30 mouse cellular contexts compared by ENCODE assay signal in the genomic region with DNA sequence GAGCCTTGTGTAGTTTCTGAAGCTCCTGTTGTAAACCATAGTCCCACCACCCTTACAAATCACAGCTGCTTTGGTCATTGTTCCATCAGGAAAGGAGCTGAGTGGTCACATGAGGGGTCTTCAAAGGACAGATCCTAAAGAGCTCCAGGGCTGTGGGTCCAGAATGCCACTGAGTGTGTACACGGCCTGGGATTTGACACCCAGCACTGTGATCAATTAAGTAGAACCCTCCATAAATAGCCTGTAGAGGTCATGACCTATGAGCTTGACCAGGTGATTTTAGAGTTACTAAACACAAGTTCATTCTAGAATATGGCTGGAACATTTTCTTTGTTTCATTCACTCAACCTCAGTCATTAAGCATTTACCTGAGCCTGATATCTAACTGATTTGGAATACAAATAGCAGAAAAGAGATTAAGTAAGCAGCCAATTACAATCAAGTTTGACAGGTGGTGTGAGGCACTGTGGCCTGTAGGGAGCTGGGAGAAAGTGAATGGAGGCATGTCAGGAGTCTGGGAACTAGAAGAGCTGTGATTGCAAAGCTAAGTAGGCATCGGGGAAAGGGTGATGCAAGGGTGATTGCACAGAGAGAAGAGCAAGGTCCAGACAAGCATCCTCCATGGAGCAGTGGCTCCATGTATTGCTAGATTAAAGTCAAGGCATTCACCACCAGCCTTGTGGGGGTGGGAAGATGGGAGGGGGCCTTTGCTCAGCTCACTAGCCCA. TPM values are rescaled to one million over a fixed set of nuclear protein-coding genes. Genes with fewer than 3 reads are reported as not detected.
DNase-seq lines count a peak whose midpoint lies in the region; ATAC-seq and TF ChIP-seq lines count a peak whose summit lies in the region.
"Had no signal": no experiment of that assay in that cellular context is flagged by ENCODE, and none has a peak within 500 bp of the region (broad histone marks: within the 10 kb centered on the region; RNA-seq: fewer than 3 reads in every experiment).

No protein-coding gene starts in this region.

- WGBS in midbrain, embryonic 11.5 days: 67% methylated on average over 2 of the region's 2 CpGs
- 79% methylated on average over 2 of the region's 2 CpGs for WGBS in midbrain, embryonic 10.5 days
- 38% methylated on average over 2 of the region's 2 CpGs for WGBS in intestine, embryonic 16.5 days
- WGBS in liver, postnatal 0 days (ENCODE audit: insufficient replicate concordance): 53% methylated on average over 2 of the region's 2 CpGs
- 53% methylated on average over 2 of the region's 2 CpGs for WGBS in stomach, embryonic 16.5 days

- no peak for TF ChIP-seq CTCF in liver, postnatal 0 days (IDR thresholded peaks at IDR 0.05; ENCODE audit: low read depth)

- peak; percentile 72 for DNase-seq in midbrain, embryonic 11.5 days (ENCODE audit: low spot score, missing footprints)
- DNase-seq in midbrain, embryonic 10.5 days (ENCODE audit: low spot score): no peak
- DNase-seq in liver, postnatal 0 days: no peak
- DNase-seq in adrenal gland, postnatal 25 days: no peak
- no peak for DNase-seq in spleen, postnatal 14 days (ENCODE audit: low spot score in 2 of 2)
- DNase-seq: adrenal gland, adult 8-10 months; cerebellum, adult 18-20 months; cerebellum, postnatal 14 days; heart, postnatal 14 days; kidney, adult 9 months; kidney, postnatal 14 days; liver, embryonic 13.5 days; thymus, adult 18-20 months; thymus, postnatal 4 days had no signal

- no peaks in the 10 kb centered on the region for H3K4me1 ChIP-seq in midbrain, embryonic 11.5 days (ENCODE audit: control insufficient read depth, insufficient read depth, low read length)
- H3K4me1 ChIP-seq in midbrain, embryonic 10.5 days: no peaks in the 10 kb centered on the region
- peaks cover 6% of the 10 kb centered on the region; the same call in 1 of the 2 replicates for H3K4me1 ChIP-seq in intestine, embryonic 16.5 days (ENCODE audit: control insufficient read depth, insufficient read depth, low read length)
- H3K4me1 ChIP-seq in liver, postnatal 0 days (ENCODE audit: insufficient read depth): peaks cover 12% of the 10 kb centered on the region; the same call in 1 of the 2 replicates
- H3K4me1 ChIP-seq in stomach, embryonic 16.5 days (ENCODE audit: control insufficient read depth, insufficient read depth, low read length): peaks cover 3% of the 10 kb centered on the region; the same call in 1 of the 2 replicates
- H3K4me1 ChIP-seq: hindbrain, embryonic 13.5 days; limb, embryonic 10.5 days had no signal

- TF ChIP-seq EP300 in liver, postnatal 0 days (IDR thresholded peaks at IDR 0.05; ENCODE audit: low read depth): no peak

- H3K36me3 ChIP-seq in midbrain, embryonic 11.5 days (ENCODE audit: control insufficient read depth, insufficient read depth, low read length): peaks cover 10% of the 10 kb centered on the region
- H3K36me3 ChIP-seq in midbrain, embryonic 10.5 days: peaks cover 46% of the 10 kb centered on the region
- H3K36me3 ChIP-seq in intestine, embryonic 16.5 days (ENCODE audit: control insufficient read depth, insufficient read depth, low read length): peaks cover 17% of the 10 kb centered on the region; the same call in 1 of the 2 replicates
- peaks cover 22% of the 10 kb centered on the region for H3K36me3 ChIP-seq in liver, postnatal 0 days (replicated peaks; ENCODE audit: insufficient read depth, low read length)
- peaks cover 3% of the 10 kb centered on the region; the same call in 1 of the 2 replicates for H3K36me3 ChIP-seq in stomach, embryonic 16.5 days (ENCODE audit: control insufficient read depth, insufficient read depth, low read length)

- H3K4me3 ChIP-seq in midbrain, embryonic 11.5 days (ENCODE audit: low read depth, low read length): no peak overlapping the region
- no peak overlapping the region for H3K4me3 ChIP-seq in midbrain, embryonic 10.5 days
- no peak overlapping the region for H3K4me3 ChIP-seq in intestine, embryonic 16.5 days (ENCODE audit: low read length)
- H3K4me3 ChIP-seq in liver, postnatal 0 days (ENCODE audit: low read depth, low read length): no peak overlapping the region
- H3K4me3 ChIP-seq in stomach, embryonic 16.5 days (replicated peaks; ENCODE audit: low read length): no peak overlapping the region
- H3K4me3 ChIP-seq: hindbrain, embryonic 13.5 days; layer of hippocampus, adult 2 months; limb, embryonic 10.5 days; liver, embryonic 13.5 days had no signal

- no peak overlapping the region for H3K27ac ChIP-seq in midbrain, embryonic 11.5 days (ENCODE audit: low read depth, low read length)
- no peak overlapping the region for H3K27ac ChIP-seq in midbrain, embryonic 10.5 days (replicated peaks)
- peak overlapping the region; percentile 69 for H3K27ac ChIP-seq in intestine, embryonic 16.5 days (ENCODE audit: low read length)
- H3K27ac ChIP-seq in liver, postnatal 0 days (ENCODE audit: low read depth): peak overlapping the region; percentile 70
- peak overlapping the region; percentile 80 for H3K27ac ChIP-seq in stomach, embryonic 16.5 days (ENCODE audit: low read length)
- H3K27ac ChIP-seq: hindbrain, embryonic 13.5 days; limb, embryonic 10.5 days; macrophage had no signal

- H3K27me3 ChIP-seq in midbrain, embryonic 11.5 days (ENCODE audit: control insufficient read depth, insufficient read depth, low read length): no peaks in the 10 kb centered on the region
- no peaks in the 10 kb centered on the region for H3K27me3 ChIP-seq in midbrain, embryonic 10.5 days (ENCODE audit: low read depth, poor library complexity, severe bottlenecking)
- H3K27me3 ChIP-seq in intestine, embryonic 16.5 days (replicated peaks; ENCODE audit: control insufficient read depth, insufficient read depth, low read length): no peaks in the 10 kb centered on the region
- H3K27me3 ChIP-seq in liver, postnatal 0 days (ENCODE audit: insufficient read depth, low read length): no peaks in the 10 kb centered on the region
- H3K27me3 ChIP-seq in stomach, embryonic 16.5 days (ENCODE audit: control insufficient read depth, insufficient read depth, low read length): no peaks in the 10 kb centered on the region
- H3K27me3 ChIP-seq: hindbrain, embryonic 13.5 days; liver, embryonic 13.5 days had no signal

- no peak overlapping the region for H3K9ac ChIP-seq in midbrain, embryonic 11.5 days (ENCODE audit: low read length)
- no peak overlapping the region for H3K9ac ChIP-seq in intestine, embryonic 16.5 days (ENCODE audit: low read depth, low read length)
- H3K9ac ChIP-seq in liver, postnatal 0 days (replicated peaks): no peak overlapping the region
- no peak overlapping the region for H3K9ac ChIP-seq in stomach, embryonic 16.5 days (ENCODE audit: low read length)
- H3K9ac ChIP-seq: hindbrain, embryonic 13.5 days; liver, embryonic 13.5 days had no signal

- H3K9me3 ChIP-seq in midbrain, embryonic 11.5 days (ENCODE audit: control insufficient read depth, low read length): no peaks in the 10 kb centered on the region
- H3K9me3 ChIP-seq in midbrain, embryonic 10.5 days (replicated peaks): no peaks in the 10 kb centered on the region
- H3K9me3 ChIP-seq in intestine, embryonic 16.5 days (ENCODE audit: control insufficient read depth, low read length): no peaks in the 10 kb centered on the region
- no peaks in the 10 kb centered on the region for H3K9me3 ChIP-seq in liver, postnatal 0 days (ENCODE audit: low read length)
- no peaks in the 10 kb centered on the region for H3K9me3 ChIP-seq in stomach, embryonic 16.5 days (replicated peaks; ENCODE audit: control insufficient read depth, low read length)
- H3K9me3 ChIP-seq: hindbrain, embryonic 13.5 days; limb, embryonic 10.5 days; liver, embryonic 13.5 days had no signal

- peak; percentile 52; the same call in 1 of the 2 replicates for ATAC-seq in midbrain, embryonic 11.5 days (ENCODE audit: low FRiP score)
- peak; percentile 92 for ATAC-seq in intestine, embryonic 16.5 days
- peak; percentile 75 for ATAC-seq in liver, postnatal 0 days
- peak; percentile 87 for ATAC-seq in stomach, embryonic 16.5 days (ENCODE audit: insufficient read depth, low FRiP score)
- ATAC-seq: activated CD4-positive, CD25-positive, alpha-beta regulatory T cell, adult 4 months; inflammation-experienced regulatory T-cells, adult 6 months; lung, postnatal 0 days had no signal

- H3K4me2 ChIP-seq in midbrain, embryonic 11.5 days: no peak overlapping the region
- no peak overlapping the region for H3K4me2 ChIP-seq in intestine, embryonic 16.5 days (ENCODE audit: low read depth, low read length)
- H3K4me2 ChIP-seq in liver, postnatal 0 days (ENCODE audit: low read depth, low read length): no peak overlapping the region
- H3K4me2 ChIP-seq in stomach, embryonic 16.5 days (ENCODE audit: low read depth, low read length): no peak overlapping the region
- H3K4me2 ChIP-seq: heart, embryonic 11.5 days; hindbrain, embryonic 13.5 days; liver, embryonic 13.5 days had no signal

RNA-seq across cellular contexts. Expression of a gene that starts 30.1 kb away (rescaled TPM):
- polyA plus RNA-seq in midbrain, embryonic 11.5 days (2014; fragmentation: Nextera tagmentation; extraction: Ambion mirVana): 5.3 and 6.0 TPM in 2 replicates
- polyA plus RNA-seq in midbrain, embryonic 10.5 days (2016; fragmentation: Nextera tagmentation; extraction: Ambion mirVana): 2.7 and 2.9 TPM in 2 replicates
- polyA plus RNA-seq in intestine, embryonic 16.5 days (2015; fragmentation: Nextera tagmentation; extraction: Ambion mirVana): 3.3 and 3.8 TPM in 2 replicates
- 2.6 and 2.7 TPM in 2 replicates for polyA plus RNA-seq in liver, postnatal 0 days (2015; fragmentation: Nextera tagmentation; extraction: Ambion mirVana)
- polyA plus RNA-seq in stomach, embryonic 16.5 days (2015; fragmentation: Nextera tagmentation; extraction: Ambion mirVana): 4.1 and 4.6 TPM in 2 replicates
- 91.9 and 111 TPM in 2 replicates for total RNA-seq in adrenal gland, postnatal 25 days (2021)

RNA-seq across cellular contexts. Expression of a gene that starts 45.2 kb away (rescaled TPM):
- 0.03 TPM in 1 of 2 replicates, not detected in the other for polyA plus RNA-seq in midbrain, embryonic 11.5 days (2014; fragmentation: Nextera tagmentation; extraction: Ambion mirVana)
- 0.02 TPM in 1 of 2 replicates, not detected in the other for polyA plus RNA-seq in midbrain, embryonic 10.5 days (2016; fragmentation: Nextera tagmentation; extraction: Ambion mirVana)
- polyA plus RNA-seq in intestine, embryonic 16.5 days (2015; fragmentation: Nextera tagmentation; extraction: Ambion mirVana): not detected in 2 replicates
- not detected in 2 replicates for polyA plus RNA-seq in liver, postnatal 0 days (2015; fragmentation: Nextera tagmentation; extraction: Ambion mirVana)
- polyA plus RNA-seq in stomach, embryonic 16.5 days (2015; fragmentation: Nextera tagmentation; extraction: Ambion mirVana): 0.03 TPM in 1 of 2 replicates, not detected in the other
- total RNA-seq in adrenal gland, postnatal 25 days (2021): not detected in 2 replicates
- total RNA-seq: adrenal gland, adult 8-10 months; gastrocnemius, adult 18-20 months; heart, postnatal 14 days; layer of hippocampus, adult 2 months; layer of hippocampus, postnatal 25 days; neutrophil, adult 5-6 weeks had no signal
- polyA plus RNA-seq: embryonic facial prominence, embryonic 11.5 days; forebrain, embryonic 11.5 days; gonadal fat pad, adult 2 months; heart, embryonic 11.5 days; hindbrain, embryonic 13.5 days; lung, postnatal 0 days; macrophage had no signal

Comparison
In these comparisons a context has a peak if more than half of its experiments do, and no peak if none do; other contexts are left out.
1. H3K27ac ChIP-seq: peak in intestine, embryonic 16.5 days (single experiment), liver, postnatal 0 days (single experiment) and stomach, embryonic 16.5 days (single experiment); none in midbrain, embryonic 11.5 days (single experiment) and midbrain, embryonic 10.5 days (single experiment).
2. Peak in every context shown above with its lines, with median percentiles within 50 percentile points of each other: ATAC-seq.